Mouse (Mus musculus) mammary gland, adult 2 months (tissue): Measurements from ENCODE around the gene Frmd5. TPM values are rescaled to one million over a fixed set of nuclear protein-coding genes. Genes with fewer than 3 reads are reported as not detected.

Experiments used
- polyA plus RNA-seq: library from polyadenylated mRNA; depleted of rRNA; stranded (reverse); fragments of >200 nt; gene quantifications from 2 replicates; pipeline ENCODE4 v1.2.3, GENCODE M21; 2012; ENCODE audit warnings: low replicate concordance; rRNA removed

Frmd5 gene
- 0.75 and 0.90 TPM in 2 replicates for polyA plus RNA-seq

GRCm38 (mm10) chr2:121806959-121807653, at the start of gene Frmd5:
Gene Frmd5 (minus strand): TSS chr2:121807087.

GRCm38 (mm10) chr2:121505942-121506882, 300.7 kb downstream of the Frmd5 start, which contains the start of the genes Mfap1a and Wdr76:
Gene Mfap1a (minus strand): TSS chr2:121506665.
Gene Wdr76 (plus strand): TSS chr2:121506723.

Other genes with a start within 250 kb of the Frmd5 start
- 1.9 and 5.1 TPM in 2 replicates for gene Casc4, start 59.9 kb upstream of the Frmd5 start, polyA plus RNA-seq
- 2.9 and 6.6 TPM in 2 replicates for gene Ctdspl2, start 148.9 kb upstream of the Frmd5 start, polyA plus RNA-seq
- not detected in 2 replicates for gene Mageb3, start 149.0 kb upstream of the Frmd5 start, polyA plus RNA-seq
- gene Eif3j1, start 221.5 kb upstream of the Frmd5 start, polyA plus RNA-seq, result 4.8 and 6.6 TPM in 2 replicates